Mouse (Mus musculus) intestine, postnatal 0 days (tissue): Measurements from ENCODE around the gene Sh3pxd2a. TPM values are rescaled to one million over a fixed set of nuclear protein-coding genes. Genes with fewer than 3 reads are reported as not detected.
"Not testable (repeated sequence)": the region's sequence is repeated elsewhere in the genome, so short reads cannot be mapped to it uniquely, and the experiment has no call there.

Source experiments
- ATAC-seq: fragments of 200-750 bp; cut with Nextera tagmentation; 2 replicates; pipeline ENCODE4 v1.8.0; 2017; ENCODE audit warnings: mild to moderate bottlenecking, moderate TSS enrichment, moderate library complexity
- H3K27ac ChIP-seq: fragments of 300-500 bp; sonication (generic); 2 replicates; pipeline ENCODE4 v1.5.1; 2014; ENCODE audit warnings: mild to moderate bottlenecking, low read depth, low read length, moderate library complexity
- H3K27me3 ChIP-seq: fragments of 300-500 bp; sonication (generic); replicated peaks from 2 replicates; pipeline ENCODE4 v1.6.1; 2014; ENCODE audit warnings: low read length, mixed read lengths; ENCODE audit not compliant: control insufficient read depth, insufficient read depth
- H3K36me3 ChIP-seq: fragments of 300-500 bp; sonication (generic); 2 replicates; pipeline ENCODE4 v1.6.1; 2014; ENCODE audit warnings: mild to moderate bottlenecking, moderate library complexity; ENCODE audit not compliant: control insufficient read depth, insufficient read depth
- H3K4me1 ChIP-seq: fragments of 300-500 bp; sonication (generic); replicated peaks from 2 replicates; pipeline ENCODE4 v1.6.1; 2014; ENCODE audit warnings: antibody characterized with exemption, low read length, mixed read lengths; ENCODE audit not compliant: control insufficient read depth, insufficient read depth
- H3K4me2 ChIP-seq: fragments of 300-500 bp; sonication (generic); replicated peaks from 2 replicates; pipeline ENCODE4 v1.6.1; 2014; ENCODE audit warnings: low read depth, mild to moderate bottlenecking, moderate library complexity
- H3K4me3 ChIP-seq: fragments of 300-500 bp; sonication (generic); 2 replicates; pipeline ENCODE4 v1.5.1; 2014; ENCODE audit warnings: low read depth, low read length
- H3K9ac ChIP-seq: fragments of 300-500 bp; sonication (generic); 2 replicates; pipeline ENCODE4 v1.6.1; 2014; ENCODE audit warnings: mild to moderate bottlenecking, low read depth, low read length
- H3K9me3 ChIP-seq: fragments of 300-500 bp; sonication (generic); 2 replicates; pipeline ENCODE4 v1.6.1; 2016; ENCODE audit warnings: mixed run types; ENCODE audit not compliant: control insufficient read depth
- CTCF ChIP-seq: sonication (generic); IDR thresholded peaks from 2 replicates; pipeline ENCODE4 v1.5.1; 2016; ENCODE audit warnings: low read depth, mild to moderate bottlenecking, control low read depth, antibody characterized with exemption, moderate library complexity
- WGBS: fragments of 180-500 bp; shearing (Covaris S2); extraction: QIAGEN DNeasy Blood & Tissue Kit; methylation state at CpG from one replicate; pipeline ENCODE4 v1.1.7; 2014; 5-methylcytosine and 5-hydroxymethylcytosine counted together
- polyA plus RNA-seq: library from polyadenylated mRNA; unstranded; fragments of >200 nt; fragmentation: Nextera tagmentation; extraction: Ambion mirVana; gene quantifications from 2 replicates; pipeline ENCODE4 v1.2.1, GENCODE M21; 2015

Sh3pxd2a gene
- polyA plus RNA-seq, 1 experiment from 2014 or later, result 2.2 TPM

GRCm38 (mm10) chr19:47399029-47399428 is 65.2 kb downstream of the Sh3pxd2a start:
- H3K9ac ChIP-seq, result no peak overlapping the region
- ATAC-seq, result no peak
- TF ChIP-seq CTCF, result no peak
- no peak overlapping the region for H3K27ac ChIP-seq
- H3K27me3 ChIP-seq, result no peaks in the 10 kb centered on the region
- no peaks in the 10 kb centered on the region for H3K9me3 ChIP-seq
- no peak overlapping the region for H3K4me3 ChIP-seq
- H3K4me1 ChIP-seq, result peaks cover 22% of the 10 kb centered on the region
- WGBS, result 95% methylated on average over 11 of the region's 11 CpGs
- H3K4me2 ChIP-seq, result no peak overlapping the region
- no peaks in the 10 kb centered on the region for H3K36me3 ChIP-seq

GRCm38 (mm10) chr19:47397882-47398671 is 66.1 kb downstream of the Sh3pxd2a start:
- WGBS, result 67% methylated on average over 18 of the region's 18 CpGs
- no peaks in the 10 kb centered on the region for H3K9me3 ChIP-seq
- no peak overlapping the region for H3K4me3 ChIP-seq
- no peak overlapping the region for H3K4me2 ChIP-seq
- H3K27me3 ChIP-seq, result no peaks in the 10 kb centered on the region
- no peak for TF ChIP-seq CTCF
- H3K9ac ChIP-seq, result no peak overlapping the region
- no peak overlapping the region for H3K27ac ChIP-seq
- H3K4me1 ChIP-seq, result peaks cover 13% of the 10 kb centered on the region
- no peaks in the 10 kb centered on the region for H3K36me3 ChIP-seq
- no peak for ATAC-seq

GRCm38 (mm10) chr19:47395338-47395737 is 68.9 kb downstream of the Sh3pxd2a start:
- Histone ChIP-seq H3K27ac (no peak overlapping the region), H3K9ac (no peak overlapping the region), H3K4me1 (no peaks in the 10 kb centered on the region), H3K9me3 (no peaks in the 10 kb centered on the region), H3K4me3 (no peak overlapping the region), H3K27me3 (no peaks in the 10 kb centered on the region), H3K36me3 (no peaks in the 10 kb centered on the region), H3K4me2 (no peak overlapping the region)
- no peak for ATAC-seq
- WGBS, result 45% methylated on average over 4 of the region's 4 CpGs
- no peak for TF ChIP-seq CTCF

- not testable (repeated sequence) for H3K4me3 ChIP-seq, H3K4me1 ChIP-seq, H3K4me2 ChIP-seq, H3K36me3 ChIP-seq, H3K9me3 ChIP-seq, H3K9ac ChIP-seq, ATAC-seq, H3K27ac ChIP-seq, H3K27me3 ChIP-seq
- WGBS, result 89% methylated on average over 1 of the region's 1 CpGs
These were observed 69.4 kb downstream of the Sh3pxd2a start for GRCm38 (mm10) chr19:47394781-47395180.

- Histone ChIP-seq H3K9me3 (no peaks in the 10 kb centered on the region), H3K9ac (no peak overlapping the region), H3K4me1 (peaks cover 4% of the 10 kb centered on the region; the same call in 1 of the 2 replicates), H3K36me3 (no peaks in the 10 kb centered on the region), H3K27me3 (no peaks in the 10 kb centered on the region), H3K4me3 (no peak overlapping the region), H3K27ac (no peak overlapping the region), H3K4me2 (no peak overlapping the region)
- ATAC-seq, result no peak
- TF ChIP-seq CTCF, result no peak
- WGBS, result 85% methylated on average over 13 of the region's 13 CpGs
These were observed 73.3 kb downstream of the Sh3pxd2a start for GRCm38 (mm10) chr19:47390878-47391277.

- Histone ChIP-seq H3K27ac (peak overlapping the region; percentile 60; the same call in 1 of the 2 replicates), H3K4me3 (no peak overlapping the region), H3K27me3 (no peaks in the 10 kb centered on the region), H3K4me1 (peaks cover 4% of the 10 kb centered on the region; the same call in 1 of the 2 replicates), H3K4me2 (no peak overlapping the region), H3K9ac (no peak overlapping the region; the same call in 1 of the 2 replicates), H3K36me3 (no peaks in the 10 kb centered on the region), H3K9me3 (no peaks in the 10 kb centered on the region)
- 68% methylated on average over 3 of the region's 3 CpGs for WGBS
- no peak for TF ChIP-seq CTCF
- no peak for ATAC-seq
These were observed 76.3 kb downstream of the Sh3pxd2a start for GRCm38 (mm10) chr19:47387887-47388286.
